Mouse (Mus musculus) Muller cell, postnatal 12 days (primary cell): ENCODE results near the gene Spns2.
"Not testable (repeated sequence)": the region's sequence is repeated elsewhere in the genome, so short reads cannot be mapped to it uniquely, and the experiment has no call there.

Experiments used
- DNase-seq: peaks from one replicate; pipeline ENCODE4 v3.0.0-alpha.2; 2015; ENCODE audit errors: inconsistent ontology term

Spns2 gene

GRCm38 (mm10) chr11:72471381-72471780 lies 18.3 kb downstream of the Spns2 start:
- DNase-seq = no peak

- no peak for DNase-seq
Measured at GRCm38 (mm10) chr11:72470004-72470403, 19.7 kb downstream of the Spns2 start.

- peak; percentile 71 for DNase-seq
Measured at GRCm38 (mm10) chr11:72469217-72469616, 20.5 kb downstream of the Spns2 start.

GRCm38 (mm10) chr11:72468525-72468924 lies 21.2 kb downstream of the Spns2 start:
- DNase-seq = no peak

GRCm38 (mm10) chr11:72466694-72467507 lies 22.8 kb downstream of the Spns2 start:
- no peak for DNase-seq

- DNase-seq = no peak
Measured at GRCm38 (mm10) chr11:72465978-72466693, 23.6 kb downstream of the Spns2 start.

GRCm38 (mm10) chr11:72464821-72465220 lies 24.9 kb downstream of the Spns2 start:
- peak; percentile 78 for DNase-seq

GRCm38 (mm10) chr11:72461500-72461981 lies 28.2 kb downstream of the Spns2 start:
- DNase-seq = peak; percentile 64

- DNase-seq = no peak
Measured at GRCm38 (mm10) chr11:72458502-72458901, 31.2 kb downstream of the Spns2 start.

GRCm38 (mm10) chr11:72457995-72458496 lies 31.7 kb downstream of the Spns2 start:
- DNase-seq = no peak

GRCm38 (mm10) chr11:72455694-72456093 lies 34.0 kb downstream of the Spns2 start:
- DNase-seq = peak; percentile 64

- no peak for DNase-seq
Measured at GRCm38 (mm10) chr11:72453105-72453953, 36.4 kb downstream of the Spns2 start.

- DNase-seq = no peak
Measured at GRCm38 (mm10) chr11:72452140-72452665, 37.5 kb downstream of the Spns2 start.

- DNase-seq = no peak
Measured at GRCm38 (mm10) chr11:72447475-72447874, 42.2 kb downstream of the Spns2 start.

GRCm38 (mm10) chr11:72446311-72447105 lies 43.2 kb downstream of the Spns2 start:
- DNase-seq = no peak

- peak; percentile 98 for DNase-seq
Measured at GRCm38 (mm10) chr11:72440965-72441664, 48.6 kb downstream of the Spns2 start, which contains the start of gene Mybbp1a. Gene Mybbp1a (plus strand): TSS chr11:72441355.

GRCm38 (mm10) chr11:72440597-72440964 lies 49.1 kb downstream of the Spns2 start:
- DNase-seq = not testable (repeated sequence)

GRCm38 (mm10) chr11:72438411-72438810 lies 51.3 kb downstream of the Spns2 start:
- no peak for DNase-seq

- peak; percentile 59 for DNase-seq
Measured at GRCm38 (mm10) chr11:72436756-72437650, 52.7 kb downstream of the Spns2 start.
